In genomic region chr3:90265034-90265931, GRCm38 (mm10) we compare ENCODE assay signal across 8 mouse cellular contexts. TPM values are rescaled to one million over a fixed set of nuclear protein-coding genes. Genes with fewer than 3 reads are reported as not detected.
DNase-seq lines count a peak whose midpoint lies in the region; ATAC-seq and TF ChIP-seq lines count a peak whose summit lies in the region.

Dennd4b (plus strand) TSS chr3:90265185.

- peaks cover 6% of the 10 kb centered on the region for H3K4me1 ChIP-seq in brown adipose tissue, adult 24 weeks (ENCODE audit: control insufficient read depth, insufficient read depth, insufficient read length, low read length)
- H3K4me1 ChIP-seq in heart, embryonic 12.5 days (replicated peaks), result peaks cover 20% of the 10 kb centered on the region
- H3K4me1 ChIP-seq in kidney, embryonic 16.5 days (ENCODE audit: insufficient read depth, low read length), result peaks cover 17% of the 10 kb centered on the region
- H3K4me1 ChIP-seq in liver, adult 2 months (ENCODE audit: control insufficient read depth, insufficient read depth, low read length), result peaks cover 4% of the 10 kb centered on the region

- peak within 1 kb of the TSS; percentile 98 for H3K27ac ChIP-seq in brown adipose tissue, adult 24 weeks (replicated peaks; ENCODE audit: low read depth, low read length)
- peak within 1 kb of the TSS; percentile 98 for H3K27ac ChIP-seq in heart, embryonic 12.5 days (ENCODE audit: poor library complexity, severe bottlenecking)
- peak within 1 kb of the TSS; percentile 97 for H3K27ac ChIP-seq in kidney, embryonic 16.5 days (ENCODE audit: low read length)
- peak within 1 kb of the TSS; percentile 95 for H3K27ac ChIP-seq in liver, adult 2 months (replicated peaks; ENCODE audit: insufficient read depth, low read depth, low read length)

- H3K9ac ChIP-seq in heart, embryonic 12.5 days, result peak within 1 kb of the TSS; percentile 95
- H3K9ac ChIP-seq in kidney, embryonic 16.5 days (replicated peaks; ENCODE audit: low read length), result peak within 1 kb of the TSS; percentile 89
- H3K9ac ChIP-seq in liver, adult 2 months (ENCODE audit: low read depth, low read length), result peak within 1 kb of the TSS; percentile 83

- no peaks in the 10 kb centered on the region for H3K9me3 ChIP-seq in heart, embryonic 12.5 days (replicated peaks)
- no peaks in the 10 kb centered on the region for H3K9me3 ChIP-seq in kidney, embryonic 16.5 days (ENCODE audit: low read length)

- peaks cover 49% of the 10 kb centered on the region for H3K36me3 ChIP-seq in heart, embryonic 12.5 days
- H3K36me3 ChIP-seq in kidney, embryonic 16.5 days (ENCODE audit: insufficient read depth, low read length), result peaks cover 28% of the 10 kb centered on the region
- peaks cover 14% of the 10 kb centered on the region for H3K36me3 ChIP-seq in liver, adult 2 months (ENCODE audit: control insufficient read depth, insufficient read depth, low read length)

- WGBS in heart, embryonic 12.5 days, result under 1% methylated on average over 82 of the region's 87 CpGs
- under 1% methylated on average over 72 of the region's 87 CpGs for WGBS in kidney, embryonic 16.5 days
- under 1% methylated on average over 73 of the region's 87 CpGs for WGBS in liver, adult 2 months

- H3K4me3 ChIP-seq in brown adipose tissue, adult 24 weeks (ENCODE audit: insufficient read depth, low read depth, low read length), result peak within 1 kb of the TSS; percentile 77
- peak within 1 kb of the TSS; percentile 90 for H3K4me3 ChIP-seq in heart, embryonic 12.5 days
- H3K4me3 ChIP-seq in kidney, embryonic 16.5 days (ENCODE audit: low read length), result peak within 1 kb of the TSS; percentile 89
- peak within 1 kb of the TSS; percentile 74 for H3K4me3 ChIP-seq in liver, adult 2 months (ENCODE audit: insufficient read depth, low read depth, low read length)

- H3K27me3 ChIP-seq in heart, embryonic 12.5 days (replicated peaks), result no peaks in the 10 kb centered on the region
- H3K27me3 ChIP-seq in kidney, embryonic 16.5 days (ENCODE audit: insufficient read depth, low read length), result no peaks in the 10 kb centered on the region
- H3K27me3 ChIP-seq in liver, adult 2 months (ENCODE audit: control insufficient read depth, insufficient read depth, low read length), result no peaks in the 10 kb centered on the region

- ATAC-seq in erythroid progenitor cell, adult 5-6 weeks (replicated peaks; ENCODE audit: low FRiP score, poor library complexity, severe bottlenecking), result peak; percentile 82
- ATAC-seq in heart, embryonic 12.5 days (ENCODE audit: insufficient number of reproducible peaks, low FRiP score), result peak; percentile 89
- peak; percentile 94 for ATAC-seq in kidney, embryonic 16.5 days (ENCODE audit: low FRiP score, low TSS enrichment)
- peak; percentile 73 for ATAC-seq in monocyte, adult 5-6 weeks (replicated peaks; ENCODE audit: insufficient number of reproducible peaks, low FRiP score, low TSS enrichment, poor library complexity, severe bottlenecking)

- peak within 1 kb of the TSS; percentile 78 for H3K4me2 ChIP-seq in heart, embryonic 12.5 days
- H3K4me2 ChIP-seq in kidney, embryonic 16.5 days (replicated peaks; ENCODE audit: low read depth, low read length), result peak within 1 kb of the TSS; percentile 95

- DNase-seq in CD4-positive helper T cell, adult 2 months (ENCODE audit: low read depth, low spot score), result peak; percentile 95
- peak; percentile 84 for DNase-seq in liver, adult 2 months (ENCODE audit: extremely low read depth, low read depth, low spot score)
- DNase-seq in spleen, postnatal 36 days (ENCODE audit: low spot score in 2 of 2), result peak; percentile 95 to 97

- H3K79me2 ChIP-seq in liver, adult 2 months (ENCODE audit: control insufficient read depth, insufficient read depth, low read length), result no peaks in the 10 kb centered on the region

- TF ChIP-seq POLR2A in liver, adult 2 months (IDR thresholded peaks at IDR 0.05; ENCODE audit: extremely low read depth, insufficient read depth, low read length), result peak; percentile 66

- peak; percentile 91 for TF ChIP-seq CTCF in liver, adult 2 months (IDR thresholded peaks at IDR 0.05; ENCODE audit: low read depth, low read length)

RNA-seq across cellular contexts. Expression of gene Dennd4b, which starts in this region (rescaled TPM):
- 2.2 and 3.7 TPM in 2 replicates for polyA plus RNA-seq in brown adipose tissue, adult 24 weeks (2012; ENCODE audit: insufficient read depth, insufficient read length, missing spikeins)
- total RNA-seq in erythroid progenitor cell, adult 5-6 weeks (2015; ENCODE audit: low replicate concordance), result 13.3 and 40.2 TPM in 2 replicates
- total RNA-seq in erythroid progenitor cell, adult 5-6 weeks (2017; ENCODE audit: low replicate concordance), result 3.2 and 13.5 TPM in 2 replicates
- polyA plus RNA-seq in heart, embryonic 12.5 days (2016; fragmentation: Nextera tagmentation; extraction: Ambion mirVana), result 6.1 and 8.2 TPM in 2 replicates
- 3.7 and 4.7 TPM in 2 replicates for polyA plus RNA-seq in kidney, embryonic 16.5 days (2015; fragmentation: Nextera tagmentation; extraction: Ambion mirVana)
- total RNA-seq in liver, adult 2 months (2014; rRNA removed), result 2.2 and 2.8 TPM in 2 replicates
- polyA plus RNA-seq in liver, adult 2 months (2012; rRNA removed), result 4.7 and 9.2 TPM in 2 replicates
- total RNA-seq in monocyte, adult 5-6 weeks (2017), result 15.4 to 39.1 TPM (median 16.3 TPM) in 3 replicates

Comparison
In these comparisons a context has a peak if more than half of its experiments do, and no peak if none do; other contexts are left out.
1. Peak in every context shown above with its lines: DNase-seq, ATAC-seq, H3K4me3 ChIP-seq and H3K27ac ChIP-seq.